Mouse (Mus musculus) embryonic facial prominence, embryonic 11.5 days (tissue): ENCODE results near the gene Rps28. TPM values are rescaled to one million over a fixed set of nuclear protein-coding genes. Genes with fewer than 3 reads are reported as not detected.

Experiments used
- polyA plus RNA-seq: library from polyadenylated mRNA; unstranded; fragments of >200 nt; fragmentation: Nextera tagmentation; extraction: Ambion mirVana; gene quantifications from 2 replicates; pipeline ENCODE4 v1.2.1, GENCODE M21; 2014

Rps28 gene
- polyA plus RNA-seq, 1 experiment from 2014 or later = 824 TPM

Other genes with a start within 250 kb of the Rps28 start
- gene Zfp414, start 195.5 kb downstream of the Rps28 start, polyA plus RNA-seq = 53.3 and 60.0 TPM in 2 replicates
- gene Pram1, start 186.5 kb downstream of the Rps28 start, polyA plus RNA-seq = 0.32 and 0.61 TPM in 2 replicates
- 613 and 725 TPM in 2 replicates for gene Hnrnpm, start 137.7 kb downstream of the Rps28 start, polyA plus RNA-seq
- 30.0 and 32.7 TPM in 2 replicates for gene March2, start 105.9 kb downstream of the Rps28 start, polyA plus RNA-seq
- gene Rab11b, start 64.0 kb downstream of the Rps28 start, polyA plus RNA-seq = 255 and 273 TPM in 2 replicates
- gene Angptl4, start 42.7 kb downstream of the Rps28 start, polyA plus RNA-seq = 44.5 and 48.9 TPM in 2 replicates
- 18.2 and 25.1 TPM in 2 replicates for gene Kank3, start 14.0 kb downstream of the Rps28 start, polyA plus RNA-seq
- gene Ndufa7, start within 50 bp of the Rps28 start, polyA plus RNA-seq = 392 and 414 TPM in 2 replicates
- gene Cd320, start 18.5 kb upstream of the Rps28 start, polyA plus RNA-seq = 76.2 and 80.9 TPM in 2 replicates
- gene Gm7029, start 49.3 kb upstream of the Rps28 start, polyA plus RNA-seq = not detected in 2 replicates
- gene Kifc1, start 66.1 kb upstream of the Rps28 start, polyA plus RNA-seq = 9.4 and 13.4 TPM in 2 replicates
- 0.36 TPM in 2 replicates for gene Platr17, start 80.6 kb upstream of the Rps28 start, polyA plus RNA-seq
- gene Daxx, start 84.9 kb upstream of the Rps28 start, polyA plus RNA-seq = 55.0 and 59.9 TPM in 2 replicates
- gene Tapbp, start 91.3 kb upstream of the Rps28 start, polyA plus RNA-seq = 11.3 and 12.8 TPM in 2 replicates
- gene Zbtb22, start 91.3 kb upstream of the Rps28 start, polyA plus RNA-seq = 7.3 and 8.4 TPM in 2 replicates
- 26.0 and 26.3 TPM in 2 replicates for gene Rgl2, start 105.0 kb upstream of the Rps28 start, polyA plus RNA-seq
- 202 and 211 TPM in 2 replicates for gene Pfdn6, start 115.8 kb upstream of the Rps28 start, polyA plus RNA-seq
- 25.2 and 28.6 TPM in 2 replicates for gene Wdr46, start 116.1 kb upstream of the Rps28 start, polyA plus RNA-seq
- gene B3galt4, start 126.9 kb upstream of the Rps28 start, polyA plus RNA-seq = 2.9 and 3.2 TPM in 2 replicates
- 26.9 and 27.7 TPM in 2 replicates for gene Vps52, start 131.2 kb upstream of the Rps28 start, polyA plus RNA-seq
- gene Rps18, start 131.4 kb upstream of the Rps28 start, polyA plus RNA-seq = 1,395 and 1,560 TPM in 2 replicates
- gene H2-K1, start 175.8 kb upstream of the Rps28 start, polyA plus RNA-seq = 7.5 and 7.6 TPM in 2 replicates
- 3.8 and 6.6 TPM in 2 replicates for gene Ring1, start 200.1 kb upstream of the Rps28 start, polyA plus RNA-seq
- gene H2-Ke6, start 203.5 kb upstream of the Rps28 start, polyA plus RNA-seq = 43.0 and 46.3 TPM in 2 replicates
- gene Slc39a7, start 207.1 kb upstream of the Rps28 start, polyA plus RNA-seq = 72.1 and 78.3 TPM in 2 replicates
- gene Rxrb, start 207.2 kb upstream of the Rps28 start, polyA plus RNA-seq = 14.9 and 15.8 TPM in 2 replicates
- gene Col11a2, start 214.9 kb upstream of the Rps28 start, polyA plus RNA-seq = 0.70 and 1.0 TPM in 2 replicates